Mouse (Mus musculus) hindbrain, embryonic 12.5 days (tissue): ENCODE results near the gene Plxdc1. TPM values are rescaled to one million over a fixed set of nuclear protein-coding genes. Genes with fewer than 3 reads are reported as not detected.

Experiments used
- ATAC-seq: fragments of 200-750 bp; cut with Nextera tagmentation; 2 replicates; pipeline ENCODE4 v1.8.0; 2017; ENCODE audit warnings: moderate TSS enrichment; ENCODE audit not compliant: low FRiP score
- H3K27ac ChIP-seq: fragments of 300-500 bp; sonication (generic); 2 replicates; pipeline ENCODE4 v1.5.1; 2016; ENCODE audit warnings: mild to moderate bottlenecking
- H3K27me3 ChIP-seq: fragments of 300-500 bp; sonication (generic); 2 replicates; pipeline ENCODE4 v1.6.1; 2016; ENCODE audit warnings: mild to moderate bottlenecking
- H3K36me3 ChIP-seq: fragments of 300-500 bp; sonication (generic); 2 replicates; pipeline ENCODE4 v1.6.1; 2016; ENCODE audit warnings: mild to moderate bottlenecking
- H3K4me1 ChIP-seq: fragments of 300-500 bp; sonication (generic); 2 replicates; pipeline ENCODE4 v1.6.1; 2016
- H3K4me2 ChIP-seq: fragments of 300-500 bp; sonication (generic); replicated peaks from 2 replicates; pipeline ENCODE4 v1.6.1; 2016; ENCODE audit warnings: mild to moderate bottlenecking
- H3K4me3 ChIP-seq: fragments of 300-500 bp; sonication (generic); 2 replicates; pipeline ENCODE4 v1.5.1; 2016; ENCODE audit warnings: mild to moderate bottlenecking
- H3K9ac ChIP-seq: fragments of 300-500 bp; sonication (generic); 2 replicates; pipeline ENCODE4 v1.6.1; 2016; ENCODE audit warnings: mild to moderate bottlenecking, moderate library complexity
- H3K9me3 ChIP-seq: fragments of 300-500 bp; sonication (generic); replicated peaks from 2 replicates; pipeline ENCODE4 v1.6.1; 2016; ENCODE audit warnings: mild to moderate bottlenecking
- WGBS: fragments of 180-500 bp; shearing (Covaris S2); methylation state at CpG from one replicate; pipeline ENCODE4 v1.1.7; 2016; 5-methylcytosine and 5-hydroxymethylcytosine counted together
- polyA plus RNA-seq: library from polyadenylated mRNA; unstranded; fragments of >200 nt; fragmentation: Nextera tagmentation; extraction: Ambion mirVana; gene quantifications from 2 replicates; pipeline ENCODE4 v1.2.1, GENCODE M21; 2016

Gene Plxdc1
- polyA plus RNA-seq, 1 experiment from 2014 or later = 0.26 TPM

DNA sequence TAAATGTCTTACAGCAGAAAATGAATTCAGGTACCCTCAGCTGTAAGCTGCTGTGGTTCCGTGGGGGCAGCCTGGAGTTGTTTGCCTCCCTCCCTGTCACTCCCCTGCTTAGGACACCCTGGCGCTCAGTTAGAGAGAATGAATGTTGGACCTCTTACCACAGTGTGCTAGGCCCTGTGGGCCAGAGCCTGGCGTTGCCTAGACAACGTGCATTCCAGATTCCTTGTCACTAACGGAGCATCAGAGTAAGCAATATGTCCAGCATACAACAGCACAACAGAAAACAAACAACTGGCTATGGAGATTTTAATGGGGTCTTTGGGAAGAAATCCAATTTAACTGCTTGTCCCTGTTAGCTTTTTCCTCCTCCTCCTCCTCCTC lies 27.0 kb downstream of the Plxdc1 start:
- no peak overlapping the region for H3K4me3 ChIP-seq
- no peak overlapping the region for H3K27ac ChIP-seq
- no peaks in the 10 kb centered on the region for H3K9me3 ChIP-seq
- no peak overlapping the region for H3K4me2 ChIP-seq
- no peaks in the 10 kb centered on the region for H3K36me3 ChIP-seq
- ATAC-seq = no peak
- H3K9ac ChIP-seq = no peak overlapping the region
- WGBS = 54% methylated on average over 5 of the region's 5 CpGs
- peaks cover 21% of the 10 kb centered on the region for H3K4me1 ChIP-seq
- no peaks in the 10 kb centered on the region for H3K27me3 ChIP-seq

DNA sequence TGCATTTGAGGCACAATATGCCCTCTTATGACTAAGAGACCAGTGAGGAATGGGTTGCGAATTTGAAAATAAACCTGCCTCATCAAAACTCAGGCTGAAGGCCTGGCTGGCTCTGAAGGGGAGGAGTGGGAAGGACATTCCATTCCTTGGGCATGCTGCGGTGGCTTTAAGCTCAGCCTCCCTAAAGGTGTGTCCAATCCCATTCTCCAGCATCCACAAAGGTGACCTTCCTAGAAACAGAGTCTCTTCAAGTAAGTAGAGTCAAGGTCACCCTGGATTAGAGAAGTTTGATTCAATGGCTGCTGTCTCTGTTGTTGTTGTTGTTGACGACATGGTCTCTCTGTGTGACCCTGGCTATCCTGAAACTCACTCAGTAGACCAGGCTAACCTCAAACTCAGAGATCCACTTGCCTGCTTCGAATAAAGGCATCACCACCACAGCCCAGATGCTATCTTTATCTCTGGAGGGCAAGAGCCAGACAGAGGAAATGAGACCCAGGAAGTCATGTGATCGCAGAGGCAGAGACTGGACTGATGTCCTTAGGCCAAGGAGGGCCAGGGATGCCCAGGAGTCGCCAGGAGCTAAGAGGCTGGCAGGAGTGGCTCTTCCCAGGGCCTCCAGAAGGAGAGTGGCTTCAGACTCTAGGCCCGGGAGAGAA lies 27.5 kb downstream of the Plxdc1 start:
- H3K9ac ChIP-seq = no peak overlapping the region
- 78% methylated on average over 7 of the region's 7 CpGs for WGBS
- H3K4me1 ChIP-seq = peaks cover 21% of the 10 kb centered on the region
- no peak overlapping the region for H3K4me3 ChIP-seq
- no peaks in the 10 kb centered on the region for H3K27me3 ChIP-seq
- no peaks in the 10 kb centered on the region for H3K9me3 ChIP-seq
- H3K27ac ChIP-seq = no peak overlapping the region
- H3K36me3 ChIP-seq = no peaks in the 10 kb centered on the region
- ATAC-seq = no peak
- H3K4me2 ChIP-seq = no peak overlapping the region

GRCm38 (mm10) chr11:97956905-97957560 lies 29.2 kb downstream of the Plxdc1 start:
- no peak overlapping the region for H3K27ac ChIP-seq
- H3K27me3 ChIP-seq = no peaks in the 10 kb centered on the region
- no peak for ATAC-seq
- no peak overlapping the region for H3K4me2 ChIP-seq
- no peak overlapping the region for H3K4me3 ChIP-seq
- 0 out of 2 replicates have a peak overlapping the region, but pooled peaks have one; percentile 4 for H3K9ac ChIP-seq
- no peaks in the 10 kb centered on the region for H3K36me3 ChIP-seq
- no peaks in the 10 kb centered on the region for H3K9me3 ChIP-seq
- peaks cover 21% of the 10 kb centered on the region for H3K4me1 ChIP-seq
- 46% methylated on average over 6 of the region's 6 CpGs for WGBS

- no peak overlapping the region for H3K9ac ChIP-seq
- H3K27me3 ChIP-seq = no peaks in the 10 kb centered on the region; the same call in 1 of the 2 replicates
- no peak overlapping the region for H3K4me3 ChIP-seq
- no peak overlapping the region for H3K27ac ChIP-seq
- H3K36me3 ChIP-seq = no peaks in the 10 kb centered on the region
- H3K4me2 ChIP-seq = no peak overlapping the region
- no peak for ATAC-seq
- H3K9me3 ChIP-seq = no peaks in the 10 kb centered on the region
- peaks cover 21% of the 10 kb centered on the region for H3K4me1 ChIP-seq
- 40% methylated on average over 4 of the region's 4 CpGs for WGBS
Observed at GRCm38 (mm10) chr11:97955915-97956314, 30.3 kb downstream of the Plxdc1 start.

DNA sequence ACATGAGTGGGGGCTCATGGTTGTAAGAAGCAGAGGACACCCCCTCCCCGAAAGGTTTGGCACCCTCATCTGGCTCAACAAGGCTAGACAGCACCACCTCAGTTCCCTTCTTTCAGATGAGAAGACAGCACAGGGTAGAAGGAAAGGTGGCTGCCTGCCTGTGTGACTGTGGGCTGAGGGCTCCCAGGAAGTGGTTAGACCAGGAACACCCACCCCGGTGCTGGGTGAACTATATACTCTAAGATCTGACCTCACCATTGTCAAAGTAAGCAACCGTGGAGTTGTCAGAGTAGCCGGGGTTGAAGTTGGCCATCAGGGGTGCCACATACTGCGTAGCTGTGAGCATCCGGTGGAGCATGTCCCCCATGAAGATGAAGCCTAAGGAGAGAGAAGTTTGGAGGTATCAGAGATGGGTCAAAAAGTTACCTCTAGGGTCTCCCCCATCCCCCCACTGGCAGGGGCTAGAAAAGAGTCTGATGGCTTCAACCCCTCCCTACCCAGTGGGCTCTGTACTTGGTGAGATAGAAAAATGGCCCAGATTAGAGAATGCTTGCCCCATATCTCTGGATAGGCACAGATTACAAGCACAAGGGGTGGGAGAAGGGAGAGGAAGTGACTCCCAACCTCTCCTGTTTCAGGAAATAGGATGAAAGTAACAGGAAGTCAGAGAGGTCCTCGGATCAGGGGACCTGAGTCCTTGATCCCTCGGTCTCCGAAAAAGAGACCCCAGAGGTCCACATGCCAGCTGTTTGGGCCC lies 30.9 kb downstream of the Plxdc1 start:
- 84% methylated on average over 9 of the region's 9 CpGs for WGBS
- Histone ChIP-seq H3K36me3 (no peaks in the 10 kb centered on the region), H3K9me3 (no peaks in the 10 kb centered on the region), H3K4me2 (no peak overlapping the region), H3K27me3 (no peaks in the 10 kb centered on the region; the same call in 1 of the 2 replicates), H3K4me1 (peaks cover 25% of the 10 kb centered on the region), H3K4me3 (no peak overlapping the region), H3K9ac (no peak overlapping the region), H3K27ac (no peak overlapping the region)
- ATAC-seq = no peak

DNA sequence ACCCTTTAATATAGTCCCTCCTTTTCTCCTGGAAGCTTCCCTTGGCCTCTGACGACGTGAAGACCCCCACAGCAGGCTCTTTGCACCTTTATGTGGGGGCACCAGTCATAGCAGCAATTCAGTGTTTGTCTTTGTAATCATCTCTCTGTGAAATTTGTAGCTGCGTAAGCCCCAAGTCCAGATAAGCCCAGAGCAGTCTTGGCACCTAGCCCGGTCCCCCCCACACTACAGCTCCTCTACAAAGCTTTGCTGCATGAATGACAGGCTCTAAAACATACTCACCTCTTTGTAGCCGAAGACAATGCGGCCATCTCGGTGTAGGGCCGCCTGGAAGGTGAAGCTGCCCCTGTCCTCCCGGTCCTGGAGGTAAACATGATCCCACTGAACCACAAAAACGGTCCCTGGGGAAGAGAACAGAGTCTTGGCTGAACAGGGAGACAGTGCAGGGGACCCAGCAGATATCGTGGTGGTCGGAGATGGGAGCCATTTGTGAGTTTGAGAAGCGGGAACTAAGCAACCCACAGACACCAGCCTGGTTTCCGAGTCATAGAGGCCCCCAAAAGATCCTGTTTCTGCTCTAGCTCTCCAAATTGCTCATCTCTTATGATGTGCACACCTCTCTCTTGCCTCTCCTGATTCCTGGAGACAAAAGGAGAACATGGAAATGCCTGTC lies 31.6 kb downstream of the Plxdc1 start:
- 78% methylated on average over 14 of the region's 14 CpGs for WGBS
- H3K4me1 ChIP-seq = peaks cover 31% of the 10 kb centered on the region
- no peaks in the 10 kb centered on the region for H3K9me3 ChIP-seq
- H3K27ac ChIP-seq = no peak overlapping the region
- no peak overlapping the region for H3K4me3 ChIP-seq
- no peaks in the 10 kb centered on the region; the same call in 1 of the 2 replicates for H3K27me3 ChIP-seq
- no peak for ATAC-seq
- H3K36me3 ChIP-seq = no peaks in the 10 kb centered on the region
- no peak overlapping the region for H3K9ac ChIP-seq
- no peak overlapping the region for H3K4me2 ChIP-seq

DNA sequence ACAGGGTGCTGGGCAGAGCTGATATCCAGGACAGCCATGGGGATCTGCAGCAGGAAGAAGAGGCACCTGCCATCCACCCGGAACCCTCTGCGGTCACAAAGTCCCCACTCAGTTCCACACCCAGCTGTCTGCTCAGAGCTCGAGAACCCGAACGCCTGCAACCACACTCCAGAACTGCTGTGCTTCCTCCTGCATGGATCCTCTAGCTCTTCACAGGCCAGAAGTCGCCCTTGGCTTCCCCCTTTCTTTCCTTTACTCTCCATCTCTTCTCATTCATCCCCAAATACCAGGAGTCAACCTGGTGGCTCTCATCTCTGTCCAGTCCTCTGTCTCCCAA lies 32.3 kb downstream of the Plxdc1 start:
- Histone ChIP-seq H3K27me3 (no peaks in the 10 kb centered on the region; the same call in 1 of the 2 replicates), H3K9me3 (no peaks in the 10 kb centered on the region), H3K4me3 (no peak overlapping the region), H3K4me1 (peaks cover 30% of the 10 kb centered on the region), H3K36me3 (no peaks in the 10 kb centered on the region), H3K27ac (no peak overlapping the region), H3K9ac (no peak overlapping the region), H3K4me2 (no peak overlapping the region)
- WGBS = 93% methylated on average over 6 of the region's 6 CpGs
- ATAC-seq = no peak

DNA sequence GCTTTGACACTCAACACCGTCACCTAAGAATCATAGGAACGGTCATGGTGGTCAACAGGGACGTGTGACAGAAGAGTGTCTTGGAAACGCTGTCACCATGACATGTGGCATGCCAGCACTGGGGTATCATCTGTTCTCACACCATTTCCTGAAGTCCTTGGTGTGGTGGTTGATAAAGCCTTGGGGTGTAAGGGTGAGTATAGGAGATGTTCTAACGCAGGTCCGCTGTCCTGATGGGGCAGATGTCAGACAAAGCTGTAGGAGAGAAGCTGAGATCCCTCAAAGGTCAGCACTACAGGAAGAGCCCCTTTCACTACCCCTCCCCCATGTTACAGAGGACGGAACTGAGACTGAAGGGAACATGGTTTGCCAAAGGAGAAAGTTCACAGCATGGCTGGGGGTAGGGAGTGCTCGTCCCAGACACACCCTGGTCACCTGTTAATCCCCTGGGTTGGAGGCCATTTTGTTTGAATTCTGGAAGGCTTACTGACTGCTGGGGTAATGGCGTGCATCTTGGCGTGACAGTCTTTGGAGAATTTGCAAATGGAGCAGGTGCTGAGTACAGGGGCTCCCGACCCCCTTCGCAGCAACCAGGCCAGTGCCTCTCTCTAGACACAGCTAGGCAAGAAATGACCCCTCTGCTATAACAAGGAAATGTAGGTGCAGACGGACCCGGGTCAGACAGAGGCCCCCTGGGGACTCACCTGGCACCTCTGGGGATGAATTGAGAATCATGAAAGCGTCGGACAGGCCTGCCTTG lies 32.9 kb downstream of the Plxdc1 start:
- 76% methylated on average over 16 of the region's 16 CpGs for WGBS
- no peak overlapping the region for H3K4me2 ChIP-seq
- H3K36me3 ChIP-seq = no peaks in the 10 kb centered on the region
- no peak overlapping the region for H3K9ac ChIP-seq
- ATAC-seq = no peak
- no peak overlapping the region for H3K4me3 ChIP-seq
- H3K9me3 ChIP-seq = no peaks in the 10 kb centered on the region
- peaks cover 30% of the 10 kb centered on the region for H3K4me1 ChIP-seq
- H3K27ac ChIP-seq = no peak overlapping the region
- no peaks in the 10 kb centered on the region; the same call in 1 of the 2 replicates for H3K27me3 ChIP-seq

DNA sequence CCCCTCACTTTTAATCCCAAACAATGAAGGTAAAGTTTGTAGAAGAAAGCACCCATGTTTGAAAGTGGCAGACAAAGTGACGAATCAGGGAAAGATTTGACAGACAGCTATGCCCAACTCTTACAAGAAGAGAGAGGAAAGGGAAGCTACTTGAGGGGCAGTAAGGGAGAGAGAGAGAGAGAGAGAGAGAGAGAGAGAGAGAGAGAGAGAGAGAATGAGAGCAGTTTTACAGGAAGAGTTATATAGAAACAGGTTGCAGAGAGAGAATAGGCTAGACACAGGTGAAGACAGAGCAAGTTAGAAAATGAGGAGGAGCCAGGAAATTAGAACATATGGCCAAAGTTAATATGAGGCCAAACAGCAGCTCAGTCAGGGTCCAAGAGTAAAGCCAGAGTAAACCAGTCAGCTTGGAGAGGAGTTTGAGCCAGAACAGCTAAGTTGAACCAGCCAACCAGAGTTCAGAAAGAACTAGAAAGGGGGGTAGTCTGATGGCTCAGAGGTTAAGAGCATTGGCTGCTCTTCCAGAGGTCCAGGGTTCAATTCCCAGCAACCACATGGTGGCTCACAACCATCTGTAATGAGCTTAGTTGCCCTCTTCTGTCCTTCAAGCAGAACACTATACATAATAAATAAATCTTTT lies 33.8 kb downstream of the Plxdc1 start:
- H3K4me3 ChIP-seq = no peak overlapping the region
- H3K27me3 ChIP-seq = no peaks in the 10 kb centered on the region; the same call in 1 of the 2 replicates
- no peak overlapping the region for H3K27ac ChIP-seq
- peaks cover 30% of the 10 kb centered on the region for H3K4me1 ChIP-seq
- WGBS = 90% methylated on average over 1 of the region's 1 CpGs
- H3K9me3 ChIP-seq = no peaks in the 10 kb centered on the region
- H3K4me2 ChIP-seq = no peak overlapping the region
- H3K36me3 ChIP-seq = no peaks in the 10 kb centered on the region
- H3K9ac ChIP-seq = no peak overlapping the region
- ATAC-seq = no peak

DNA sequence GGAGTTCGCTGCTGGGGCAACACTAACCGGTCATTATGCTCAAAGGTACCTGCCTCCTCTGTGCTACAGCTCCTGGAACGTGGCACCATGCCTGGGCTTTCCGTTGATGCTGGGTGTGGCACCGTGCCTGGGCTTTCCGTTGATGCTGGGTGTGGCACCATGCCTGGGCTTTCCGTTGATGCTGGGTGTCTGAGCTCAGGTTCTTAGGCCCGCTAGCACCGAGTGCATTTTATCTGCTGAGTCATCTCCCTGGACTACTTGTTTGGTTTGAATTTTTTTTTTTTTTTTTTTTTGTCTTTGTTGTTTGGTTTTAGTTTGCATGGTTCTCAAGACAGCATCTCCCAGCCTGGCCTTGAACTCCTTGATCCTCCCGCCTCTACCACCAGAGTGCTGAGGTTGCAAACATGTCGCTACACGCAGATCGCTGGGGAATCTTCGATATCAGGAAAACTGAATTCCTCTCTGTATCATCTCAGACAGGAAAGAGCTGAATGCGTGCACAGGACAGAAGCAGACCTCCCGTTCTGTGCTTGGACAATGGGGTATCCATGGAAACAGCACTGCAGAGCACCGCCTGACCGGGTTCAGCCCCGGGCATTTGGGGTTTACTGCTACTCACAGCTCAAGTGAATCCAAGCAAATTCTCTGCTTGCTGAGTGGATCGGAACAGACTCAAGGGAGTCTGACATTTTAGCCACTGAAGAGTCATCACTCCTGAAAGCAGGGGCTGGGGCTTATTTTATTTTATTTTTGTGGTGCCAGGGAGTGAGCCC lies 36.4 kb downstream of the Plxdc1 start:
- H3K4me1 ChIP-seq = peaks cover 15% of the 10 kb centered on the region
- no peaks in the 10 kb centered on the region for H3K9me3 ChIP-seq
- H3K4me2 ChIP-seq = peak overlapping the region; percentile 17; the same call in 1 of the 2 replicates
- peak overlapping the region; percentile 62 for H3K27ac ChIP-seq
- H3K4me3 ChIP-seq = no peak overlapping the region
- H3K9ac ChIP-seq = peak overlapping the region; percentile 2; the same call in 1 of the 2 replicates
- no peaks in the 10 kb centered on the region; the same call in 1 of the 2 replicates for H3K27me3 ChIP-seq
- 46% methylated on average over 20 of the region's 20 CpGs for WGBS
- H3K36me3 ChIP-seq = no peaks in the 10 kb centered on the region
- peak; percentile 67; the same call in 1 of the 2 replicates for ATAC-seq

DNA sequence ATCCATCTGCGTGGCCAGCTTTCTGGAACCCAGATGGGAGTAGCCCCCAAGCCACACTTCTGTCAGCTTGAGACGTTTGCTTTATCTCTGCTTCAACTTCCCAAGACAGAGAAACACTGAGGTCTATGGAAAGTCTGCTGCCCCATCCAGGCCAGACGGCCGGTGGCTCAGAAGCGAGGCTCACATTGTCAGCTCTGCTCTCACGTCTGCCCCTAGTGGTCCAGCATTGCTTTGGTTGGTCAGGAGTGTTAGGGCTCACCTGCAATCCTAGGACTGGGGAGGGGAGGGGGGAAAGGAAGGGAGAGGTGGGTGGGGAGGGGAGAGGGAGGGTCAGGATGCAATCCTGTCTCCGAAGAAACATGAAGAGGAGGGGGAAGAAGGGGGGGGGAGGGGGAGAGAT lies 38.8 kb downstream of the Plxdc1 start:
- H3K4me1 ChIP-seq = peaks cover 12% of the 10 kb centered on the region
- no peak overlapping the region for H3K9ac ChIP-seq
- no peaks in the 10 kb centered on the region for H3K9me3 ChIP-seq
- no peak overlapping the region for H3K27ac ChIP-seq
- WGBS = 12% methylated on average over 7 of the region's 7 CpGs
- no peak overlapping the region for H3K4me3 ChIP-seq
- ATAC-seq = no peak
- H3K36me3 ChIP-seq = no peaks in the 10 kb centered on the region
- no peak overlapping the region for H3K4me2 ChIP-seq
- H3K27me3 ChIP-seq = no peaks in the 10 kb centered on the region; the same call in 1 of the 2 replicates
